Mouse (Mus musculus): Measurements from ENCODE around the gene Elane. TPM values are rescaled to one million over a fixed set of nuclear protein-coding genes. Genes with fewer than 3 reads are reported as not detected.
A peak's percentile ranks its signal among the peaks of the same experiment; 100 is the strongest.

Gene Elane
- polyA plus RNA-seq, 1 experiment from 2014 or later, result 0.31 TPM

GRCm38 (mm10) chr10:79928030-79928694 is 42.1 kb downstream of the Elane start:
- H3K9me3 ChIP-seq (replicated peaks), result no peaks in the 10 kb centered on the region
- ATAC-seq (ENCODE audit: low FRiP score), result no peak
- peaks cover 8% of the 10 kb centered on the region for H3K27me3 ChIP-seq (replicated peaks)
- H3K27ac ChIP-seq (replicated peaks), result peak overlapping the region; percentile 94
- H3K36me3 ChIP-seq, result peaks cover 9% of the 10 kb centered on the region
- H3K4me1 ChIP-seq, result peaks cover 59% of the 10 kb centered on the region
- under 1% methylated on average over 28 of the region's 29 CpGs for WGBS
- peak overlapping the region; percentile 88 for H3K4me2 ChIP-seq
- peak overlapping the region; percentile 97 for H3K4me3 ChIP-seq (replicated peaks)
- H3K9ac ChIP-seq (replicated peaks), result peak overlapping the region; percentile 94

GRCm38 (mm10) chr10:79928907-79929701 is 43.1 kb downstream of the Elane start:
- 0 out of 2 replicates have a peak, but pooled peaks have one; percentile 6 for ATAC-seq (ENCODE audit: low FRiP score)

GRCm38 (mm10) chr10:79929967-79930825 is 44.1 kb downstream of the Elane start:
- 72% methylated on average over 18 of the region's 18 CpGs for WGBS
- Histone ChIP-seq H3K4me3 (replicated peaks) (no peak overlapping the region), H3K27ac (replicated peaks) (peak overlapping the region; percentile 45; the same call in 1 of the 2 replicates)

More at GRCm38 (mm10) chr10:79928907-79929701, 43.1 kb downstream of the Elane start:
- H3K4me1 ChIP-seq, result peaks cover 68% of the 10 kb centered on the region
- 21% methylated on average over 9 of the region's 9 CpGs for WGBS
- no peaks in the 10 kb centered on the region for H3K9me3 ChIP-seq (replicated peaks)
- peak overlapping the region; percentile 88 for H3K4me2 ChIP-seq
- peak overlapping the region; percentile 48 for H3K27ac ChIP-seq (replicated peaks)
- peaks cover 9% of the 10 kb centered on the region for H3K36me3 ChIP-seq
- no peaks in the 10 kb centered on the region for H3K27me3 ChIP-seq (replicated peaks)
- peak overlapping the region; percentile 29; the same call in 1 of the 2 replicates for H3K9ac ChIP-seq (replicated peaks)
- H3K4me3 ChIP-seq (replicated peaks), result peak overlapping the region; percentile 97

GRCm38 (mm10) chr10:79930826-79931186 is 44.8 kb downstream of the Elane start:
- WGBS, result 45% methylated on average over 16 of the region's 16 CpGs
- ATAC-seq (ENCODE audit: low FRiP score), result no peak
- peaks cover 9% of the 10 kb centered on the region for H3K36me3 ChIP-seq
- no peak overlapping the region for H3K9ac ChIP-seq (replicated peaks)
- H3K4me3 ChIP-seq (replicated peaks), result no peak overlapping the region
- peak overlapping the region; percentile 45; the same call in 1 of the 2 replicates for H3K27ac ChIP-seq (replicated peaks)
- H3K27me3 ChIP-seq (replicated peaks), result no peaks in the 10 kb centered on the region
- H3K9me3 ChIP-seq (replicated peaks), result no peaks in the 10 kb centered on the region
- H3K4me2 ChIP-seq, result no peak overlapping the region
- peaks cover 71% of the 10 kb centered on the region for H3K4me1 ChIP-seq

More at GRCm38 (mm10) chr10:79929967-79930825, 44.1 kb downstream of the Elane start:
- Histone ChIP-seq H3K4me1 (peaks cover 73% of the 10 kb centered on the region), H3K36me3 (peaks cover 9% of the 10 kb centered on the region), H3K9ac (replicated peaks) (0 out of 2 replicates have a peak overlapping the region, but pooled peaks have one; percentile 29), H3K4me2 (peak overlapping the region; percentile 88), H3K27me3 (replicated peaks) (no peaks in the 10 kb centered on the region), H3K9me3 (replicated peaks) (no peaks in the 10 kb centered on the region)
- no peak for ATAC-seq (ENCODE audit: low FRiP score)

- Histone ChIP-seq H3K36me3 (peaks cover 9% of the 10 kb centered on the region), H3K27me3 (replicated peaks) (no peaks in the 10 kb centered on the region), H3K9me3 (replicated peaks) (no peaks in the 10 kb centered on the region), H3K4me3 (replicated peaks) (no peak overlapping the region), H3K4me2 (no peak overlapping the region), H3K9ac (replicated peaks) (no peak overlapping the region), H3K4me1 (peaks cover 69% of the 10 kb centered on the region), H3K27ac (replicated peaks) (no peak overlapping the region)
- 88% methylated on average over 9 of the region's 9 CpGs for WGBS
- no peak for ATAC-seq (ENCODE audit: low FRiP score)
Observed at GRCm38 (mm10) chr10:79931797-79932196, 45.8 kb downstream of the Elane start.

- Histone ChIP-seq H3K27ac (replicated peaks) (peak overlapping the region; percentile 63), H3K9me3 (replicated peaks) (no peaks in the 10 kb centered on the region), H3K4me2 (peak overlapping the region; percentile 5; the same call in 1 of the 2 replicates), H3K9ac (replicated peaks) (no peak overlapping the region; the same call in 1 of the 2 replicates), H3K4me1 (peaks cover 76% of the 10 kb centered on the region), H3K4me3 (replicated peaks) (no peak overlapping the region), H3K36me3 (peaks cover 9% of the 10 kb centered on the region), H3K27me3 (replicated peaks) (no peaks in the 10 kb centered on the region)
- ATAC-seq (ENCODE audit: low FRiP score), result no peak
- 14% methylated on average over 8 of the region's 8 CpGs for WGBS
Observed at GRCm38 (mm10) chr10:79932736-79933135, 46.7 kb downstream of the Elane start.

GRCm38 (mm10) chr10:79933145-79933679 is 47.2 kb downstream of the Elane start:
- H3K9me3 ChIP-seq (replicated peaks), result no peaks in the 10 kb centered on the region
- H3K36me3 ChIP-seq, result peaks cover 9% of the 10 kb centered on the region
- H3K27ac ChIP-seq (replicated peaks), result peak overlapping the region; percentile 63; the same call in 1 of the 2 replicates
- whole genome bisulfite sequencing, result 71% methylated on average over 9 of the region's 9 CpGs
- 0 out of 2 replicates have a peak overlapping the region, but pooled peaks have one; percentile 5 for H3K4me2 ChIP-seq
- ATAC-seq (ENCODE audit: low FRiP score), result no peak
- H3K4me3 ChIP-seq (replicated peaks), result no peak overlapping the region
- H3K9ac ChIP-seq (replicated peaks), result no peak overlapping the region
- no peaks in the 10 kb centered on the region for H3K27me3 ChIP-seq (replicated peaks)
- peaks cover 77% of the 10 kb centered on the region for H3K4me1 ChIP-seq

- ATAC-seq (ENCODE audit: low FRiP score), result no peak
- no peak overlapping the region for H3K4me2 ChIP-seq
- H3K27ac ChIP-seq (replicated peaks), result peak overlapping the region; percentile 63
- no peaks in the 10 kb centered on the region for H3K9me3 ChIP-seq (replicated peaks)
- peaks cover 75% of the 10 kb centered on the region for H3K4me1 ChIP-seq
- H3K36me3 ChIP-seq, result peaks cover 9% of the 10 kb centered on the region
- no peak overlapping the region for H3K9ac ChIP-seq (replicated peaks)
- no peaks in the 10 kb centered on the region for H3K27me3 ChIP-seq (replicated peaks)
- no peak overlapping the region for H3K4me3 ChIP-seq (replicated peaks)
- 32% methylated on average over 6 of the region's 6 CpGs for WGBS
Observed at GRCm38 (mm10) chr10:79933861-79934260, 47.8 kb downstream of the Elane start.

- H3K4me2 ChIP-seq, result no peak overlapping the region
- H3K4me3 ChIP-seq (replicated peaks), result no peak overlapping the region
- no peaks in the 10 kb centered on the region for H3K9me3 ChIP-seq (replicated peaks)
- H3K9ac ChIP-seq (replicated peaks), result no peak overlapping the region
- 46% methylated on average over 13 of the region's 13 CpGs for WGBS
- ATAC-seq (ENCODE audit: low FRiP score), result peak; percentile 32; the same call in 1 of the 2 replicates
- peaks cover 10% of the 10 kb centered on the region for H3K36me3 ChIP-seq
- peaks cover 71% of the 10 kb centered on the region for H3K4me1 ChIP-seq
- no peaks in the 10 kb centered on the region for H3K27me3 ChIP-seq (replicated peaks)
- peak overlapping the region; percentile 63 for H3K27ac ChIP-seq (replicated peaks)
Observed at GRCm38 (mm10) chr10:79934272-79934721, 48.2 kb downstream of the Elane start.

GRCm38 (mm10) chr10:79934794-79935569 is 48.9 kb downstream of the Elane start:
- Histone ChIP-seq H3K36me3 (peaks cover 13% of the 10 kb centered on the region), H3K27ac (replicated peaks) (peak overlapping the region; percentile 63; the same call in 1 of the 2 replicates), H3K27me3 (replicated peaks) (no peaks in the 10 kb centered on the region), H3K9me3 (replicated peaks) (no peaks in the 10 kb centered on the region), H3K4me3 (replicated peaks) (no peak overlapping the region), H3K4me2 (no peak overlapping the region), H3K4me1 (peaks cover 64% of the 10 kb centered on the region), H3K9ac (replicated peaks) (no peak overlapping the region)
- ATAC-seq (ENCODE audit: low FRiP score), result no peak
- WGBS, result 90% methylated on average over 16 of the region's 16 CpGs
